Mouse (Mus musculus): Measurements from ENCODE around the gene Abhd17b. TPM values are rescaled to one million over a fixed set of nuclear protein-coding genes. Genes with fewer than 3 reads are reported as not detected.
"Not testable (repeated sequence)": the region's sequence is repeated elsewhere in the genome, so short reads cannot be mapped to it uniquely, and the experiment has no call there.

Abhd17b gene
- polyA plus RNA-seq, 1 experiment from 2014 or later, result 55.3 TPM

DNA sequence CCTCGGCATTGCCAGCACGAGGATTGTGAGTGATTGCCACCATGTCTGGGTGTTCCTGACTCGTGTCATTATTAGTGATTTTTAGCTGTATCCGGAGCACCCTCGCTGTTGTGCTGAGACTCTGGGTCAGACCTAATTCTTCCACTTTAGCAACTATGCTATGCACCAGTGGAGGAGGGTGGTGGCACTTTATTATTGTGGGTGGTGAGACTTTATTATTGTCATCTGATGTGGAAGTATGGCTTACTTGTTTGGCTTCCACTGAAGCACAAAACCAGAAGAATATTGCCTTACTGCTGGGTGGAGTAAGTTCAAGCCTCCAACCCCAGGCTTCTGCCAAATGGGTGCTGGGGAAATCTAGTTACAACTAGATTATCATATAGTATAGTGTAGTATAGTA lies 68.0 kb downstream of the Abhd17b start:
- Histone ChIP-seq H3K27ac (ENCODE audit: low read depth, low read length) (no peak overlapping the region), H3K9me3 (ENCODE audit: control insufficient read depth, low read length) (peaks cover 5% of the 10 kb centered on the region), H3K9ac (ENCODE audit: low read length) (no peak overlapping the region), H3K27me3 (ENCODE audit: control insufficient read depth, insufficient read depth, low read length) (no peaks in the 10 kb centered on the region), H3K4me2 (no peak overlapping the region), H3K36me3 (ENCODE audit: control insufficient read depth, insufficient read depth, low read length) (no peaks in the 10 kb centered on the region), H3K4me3 (ENCODE audit: low read depth, low read length) (no peak overlapping the region), H3K4me1 (ENCODE audit: control insufficient read depth, insufficient read depth, low read length) (peaks cover 5% of the 10 kb centered on the region; the same call in 1 of the 2 replicates)
- ATAC-seq (ENCODE audit: low FRiP score) (no peak), DNase-seq (ENCODE audit: low spot score, missing footprints) (no peak)
- WGBS, result 94% methylated on average over 5 of the region's 5 CpGs

DNA sequence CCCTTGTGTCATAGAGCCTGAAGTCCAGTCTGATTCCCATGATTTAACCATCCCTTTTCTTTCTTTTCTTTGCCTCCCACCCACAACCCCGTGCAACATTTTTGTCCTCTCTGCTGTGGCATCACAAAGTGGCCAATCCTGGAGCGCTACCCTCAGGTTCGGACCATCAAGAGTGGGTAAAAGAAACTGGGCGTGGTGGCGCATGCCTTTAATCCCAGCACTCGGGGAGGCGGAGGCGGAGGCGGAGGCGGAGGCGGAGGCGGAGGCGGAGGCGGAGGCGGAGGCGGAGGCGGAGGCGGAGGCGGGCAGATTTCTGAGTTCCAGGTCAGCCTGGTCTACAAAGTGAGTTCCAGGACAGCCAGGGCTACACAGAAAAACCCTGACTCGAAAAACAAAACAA lies 70.3 kb downstream of the Abhd17b start:
- H3K27me3 ChIP-seq (ENCODE audit: control insufficient read depth, insufficient read depth, low read length); H3K4me2 ChIP-seq; H3K36me3 ChIP-seq (ENCODE audit: control insufficient read depth, insufficient read depth, low read length); H3K4me1 ChIP-seq (ENCODE audit: control insufficient read depth, insufficient read depth, low read length); H3K9me3 ChIP-seq (ENCODE audit: control insufficient read depth, low read length); H3K4me3 ChIP-seq (ENCODE audit: low read depth, low read length); H3K9ac ChIP-seq (ENCODE audit: low read length); DNase-seq (ENCODE audit: low spot score, missing footprints): not testable (repeated sequence)
- ATAC-seq (ENCODE audit: low FRiP score), result peak; percentile 30
- 95% methylated on average over 20 of the region's 20 CpGs for WGBS
- H3K27ac ChIP-seq (ENCODE audit: low read depth, low read length), result peak overlapping the region; percentile 84

DNA sequence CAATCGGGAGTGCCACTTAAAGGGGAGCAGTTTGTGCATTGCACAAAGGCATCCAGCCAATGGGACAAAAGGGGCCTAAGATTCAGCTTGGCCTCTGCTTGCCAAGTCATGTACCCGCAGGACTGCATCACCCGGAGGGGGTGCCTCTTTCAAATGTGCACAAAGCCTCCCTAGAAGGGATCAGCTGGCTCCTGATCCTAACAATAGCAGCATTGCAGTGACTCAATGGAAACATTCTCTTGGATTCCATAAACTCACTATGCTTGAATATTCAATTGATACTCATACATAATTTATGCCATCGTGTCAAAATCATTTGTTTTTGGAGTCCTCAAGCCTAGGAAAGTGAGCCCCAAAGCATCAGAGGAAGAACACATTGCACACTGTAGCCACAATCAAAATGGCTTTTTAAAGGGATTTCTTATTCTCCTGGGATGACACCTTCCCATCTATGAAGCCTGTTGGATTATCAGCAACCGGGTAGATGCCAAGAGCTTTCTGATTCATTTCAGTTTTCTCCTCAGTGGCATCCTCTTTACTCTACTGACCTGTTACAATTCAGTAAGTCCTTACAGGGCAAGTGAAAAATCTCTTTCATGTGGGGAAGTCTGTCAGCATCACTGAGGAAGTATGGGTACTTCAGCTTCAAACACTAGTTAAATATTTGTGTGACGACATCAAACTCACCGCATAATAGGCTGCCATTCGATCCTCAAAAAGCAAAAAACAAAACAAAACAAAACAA lies 71.1 kb downstream of the Abhd17b start:
- 44% methylated on average over 8 of the region's 8 CpGs for WGBS
- peak; percentile 97 for ATAC-seq (ENCODE audit: low FRiP score)
- no peak overlapping the region for H3K4me3 ChIP-seq (ENCODE audit: low read depth, low read length)
- peaks cover 5% of the 10 kb centered on the region; the same call in 1 of the 2 replicates for H3K4me1 ChIP-seq (ENCODE audit: control insufficient read depth, insufficient read depth, low read length)
- no peak overlapping the region for H3K4me2 ChIP-seq
- DNase-seq (ENCODE audit: low spot score, missing footprints), result peak; percentile 91
- H3K9me3 ChIP-seq (ENCODE audit: control insufficient read depth, low read length), result peaks cover 5% of the 10 kb centered on the region
- H3K36me3 ChIP-seq (ENCODE audit: control insufficient read depth, insufficient read depth, low read length), result no peaks in the 10 kb centered on the region
- H3K27ac ChIP-seq (ENCODE audit: low read depth, low read length), result peak overlapping the region; percentile 84
- H3K9ac ChIP-seq (ENCODE audit: low read length), result no peak overlapping the region
- no peaks in the 10 kb centered on the region for H3K27me3 ChIP-seq (ENCODE audit: control insufficient read depth, insufficient read depth, low read length)

DNA sequence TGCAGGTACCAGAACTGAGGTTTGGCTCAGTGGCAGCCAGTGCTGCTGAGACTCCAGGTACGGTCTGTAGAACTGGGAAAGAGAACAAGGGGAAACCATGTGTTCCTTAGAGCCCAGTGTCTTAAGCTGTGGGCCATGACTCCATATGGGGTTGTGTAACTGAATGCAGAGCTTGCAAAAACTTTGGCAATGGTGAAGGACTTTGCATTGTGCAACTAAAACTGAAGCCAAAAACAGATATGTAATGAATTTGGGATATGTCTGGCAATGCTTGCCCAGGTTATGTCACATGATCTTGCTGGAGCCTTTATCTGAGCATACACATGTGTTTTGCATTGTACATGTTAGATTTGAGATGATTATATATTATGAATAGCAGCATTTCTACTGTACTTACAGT lies 72.2 kb downstream of the Abhd17b start:
- peaks cover 5% of the 10 kb centered on the region; the same call in 1 of the 2 replicates for H3K4me1 ChIP-seq (ENCODE audit: control insufficient read depth, insufficient read depth, low read length)
- H3K36me3 ChIP-seq (ENCODE audit: control insufficient read depth, insufficient read depth, low read length), result no peaks in the 10 kb centered on the region
- H3K27me3 ChIP-seq (ENCODE audit: control insufficient read depth, insufficient read depth, low read length), result no peaks in the 10 kb centered on the region
- 93% methylated on average over 1 of the region's 1 CpGs for WGBS
- no peak overlapping the region for H3K27ac ChIP-seq (ENCODE audit: low read depth, low read length)
- no peak overlapping the region for H3K4me3 ChIP-seq (ENCODE audit: low read depth, low read length)
- DNase-seq (ENCODE audit: low spot score, missing footprints) (no peak), ATAC-seq (ENCODE audit: low FRiP score) (no peak)
- H3K4me2 ChIP-seq, result no peak overlapping the region
- peaks cover 5% of the 10 kb centered on the region for H3K9me3 ChIP-seq (ENCODE audit: control insufficient read depth, low read length)
- no peak overlapping the region for H3K9ac ChIP-seq (ENCODE audit: low read length)

DNA sequence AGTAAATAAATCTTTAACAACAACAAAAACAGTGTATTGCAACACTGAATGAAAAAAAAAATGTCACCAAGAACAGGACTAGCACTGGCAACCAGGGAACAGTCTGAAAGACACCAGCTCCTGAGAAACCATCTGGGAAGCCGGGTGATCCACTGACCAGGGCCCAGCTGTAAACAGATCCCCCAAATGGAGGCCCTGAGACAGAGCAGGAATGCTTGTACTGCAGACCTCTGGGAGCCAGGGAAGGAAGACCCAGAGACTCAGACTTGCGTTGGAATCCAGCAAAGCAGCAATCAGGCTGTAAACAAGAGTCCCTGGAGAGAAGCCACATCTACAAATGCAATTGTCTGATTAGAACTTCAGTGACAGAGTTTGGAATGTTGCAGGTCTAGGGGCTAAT lies 74.1 kb downstream of the Abhd17b start:
- H3K27me3 ChIP-seq (ENCODE audit: control insufficient read depth, insufficient read depth, low read length), result no peaks in the 10 kb centered on the region
- WGBS, result 42% methylated on average over 2 of the region's 2 CpGs
- H3K9ac ChIP-seq (ENCODE audit: low read length), result no peak overlapping the region
- H3K4me1 ChIP-seq (ENCODE audit: control insufficient read depth, insufficient read depth, low read length), result peaks cover 5% of the 10 kb centered on the region; the same call in 1 of the 2 replicates
- peaks cover 5% of the 10 kb centered on the region for H3K9me3 ChIP-seq (ENCODE audit: control insufficient read depth, low read length)
- H3K4me3 ChIP-seq (ENCODE audit: low read depth, low read length), result no peak overlapping the region
- DNase-seq (ENCODE audit: low spot score, missing footprints) (peak; percentile 74), ATAC-seq (ENCODE audit: low FRiP score) (no peak)
- no peaks in the 10 kb centered on the region for H3K36me3 ChIP-seq (ENCODE audit: control insufficient read depth, insufficient read depth, low read length)
- H3K4me2 ChIP-seq, result no peak overlapping the region
- H3K27ac ChIP-seq (ENCODE audit: low read depth, low read length), result no peak overlapping the region

DNA sequence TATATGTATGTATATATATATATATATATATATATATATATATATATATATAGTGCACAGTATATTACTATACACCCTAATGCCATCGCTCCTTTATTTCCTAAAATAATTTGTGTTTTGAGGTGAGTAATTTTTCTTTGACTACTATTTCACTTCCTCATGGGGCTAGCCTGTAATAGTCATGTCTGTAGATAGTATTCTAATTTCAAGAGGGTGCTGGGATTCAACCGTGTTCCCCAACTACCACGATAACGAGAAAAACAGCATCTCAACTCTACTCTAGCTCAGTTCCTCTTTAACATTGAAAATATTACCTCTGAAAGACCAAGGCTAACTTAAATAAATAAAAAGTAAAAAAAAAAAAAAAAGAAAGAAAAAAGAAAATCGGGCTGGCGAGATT lies 75.4 kb downstream of the Abhd17b start:
- H3K4me2 ChIP-seq, result no peak overlapping the region
- H3K27ac ChIP-seq (ENCODE audit: low read depth, low read length), result no peak overlapping the region
- no peak for ATAC-seq (ENCODE audit: low FRiP score)
- no peaks in the 10 kb centered on the region for H3K9me3 ChIP-seq (ENCODE audit: control insufficient read depth, low read length)
- no peaks in the 10 kb centered on the region for H3K27me3 ChIP-seq (ENCODE audit: control insufficient read depth, insufficient read depth, low read length)
- DNase-seq (ENCODE audit: low spot score, missing footprints), result no peak
- H3K9ac ChIP-seq (ENCODE audit: low read length), result no peak overlapping the region
- H3K4me1 ChIP-seq (ENCODE audit: control insufficient read depth, insufficient read depth, low read length), result peaks cover 5% of the 10 kb centered on the region; the same call in 1 of the 2 replicates
- 98% methylated on average over 6 of the region's 6 CpGs for WGBS
- H3K4me3 ChIP-seq (ENCODE audit: low read depth, low read length), result no peak overlapping the region
- H3K36me3 ChIP-seq (ENCODE audit: control insufficient read depth, insufficient read depth, low read length), result no peaks in the 10 kb centered on the region

GRCm38 (mm10) chr19:21731887-21732286 lies 78.9 kb downstream of the Abhd17b start:
- Histone ChIP-seq H3K4me3 (ENCODE audit: low read depth, low read length) (no peak overlapping the region), H3K9me3 (ENCODE audit: control insufficient read depth, low read length) (no peaks in the 10 kb centered on the region), H3K4me2 (no peak overlapping the region), H3K27me3 (ENCODE audit: control insufficient read depth, insufficient read depth, low read length) (no peaks in the 10 kb centered on the region), H3K4me1 (ENCODE audit: control insufficient read depth, insufficient read depth, low read length) (no peaks in the 10 kb centered on the region), H3K27ac (ENCODE audit: low read depth, low read length) (no peak overlapping the region), H3K36me3 (ENCODE audit: control insufficient read depth, insufficient read depth, low read length) (no peaks in the 10 kb centered on the region), H3K9ac (ENCODE audit: low read length) (no peak overlapping the region)
- no peak for DNase-seq (ENCODE audit: low spot score, missing footprints)
- WGBS, result 84% methylated on average over 5 of the region's 5 CpGs
- ATAC-seq (ENCODE audit: low FRiP score), result no peak

DNA sequence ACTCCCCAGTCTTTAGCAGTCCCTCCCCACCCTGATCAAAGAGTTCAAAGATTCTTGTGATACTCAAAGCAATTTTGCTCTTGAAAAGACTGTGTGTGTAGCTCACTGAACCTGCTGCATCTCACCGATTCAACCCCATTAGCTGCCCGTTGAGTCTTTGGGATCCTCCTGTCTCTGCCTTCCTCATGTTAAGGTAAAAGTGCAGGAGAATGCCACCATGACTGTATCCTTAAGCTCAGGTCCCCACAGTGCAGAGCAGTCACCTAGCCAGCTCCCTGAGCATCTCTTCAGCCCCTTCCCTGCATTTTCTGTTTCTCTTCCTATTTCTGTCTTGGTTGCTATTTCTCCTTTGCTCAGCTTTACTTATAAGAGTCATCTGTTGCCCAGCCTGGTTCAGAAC lies 80.2 kb downstream of the Abhd17b start:
- 89% methylated on average over 2 of the region's 2 CpGs for WGBS
- no peaks in the 10 kb centered on the region for H3K27me3 ChIP-seq (ENCODE audit: control insufficient read depth, insufficient read depth, low read length)
- ATAC-seq (ENCODE audit: low FRiP score) (no peak), DNase-seq (ENCODE audit: low spot score, missing footprints) (peak; percentile 64)
- no peak overlapping the region for H3K27ac ChIP-seq (ENCODE audit: low read depth, low read length)
- H3K36me3 ChIP-seq (ENCODE audit: control insufficient read depth, insufficient read depth, low read length), result no peaks in the 10 kb centered on the region
- no peaks in the 10 kb centered on the region for H3K9me3 ChIP-seq (ENCODE audit: control insufficient read depth, low read length)
- no peak overlapping the region for H3K9ac ChIP-seq (ENCODE audit: low read length)
- no peak overlapping the region for H3K4me3 ChIP-seq (ENCODE audit: low read depth, low read length)
- no peak overlapping the region for H3K4me2 ChIP-seq
- no peaks in the 10 kb centered on the region; the same call in 1 of the 2 replicates for H3K4me1 ChIP-seq (ENCODE audit: control insufficient read depth, insufficient read depth, low read length)

DNA sequence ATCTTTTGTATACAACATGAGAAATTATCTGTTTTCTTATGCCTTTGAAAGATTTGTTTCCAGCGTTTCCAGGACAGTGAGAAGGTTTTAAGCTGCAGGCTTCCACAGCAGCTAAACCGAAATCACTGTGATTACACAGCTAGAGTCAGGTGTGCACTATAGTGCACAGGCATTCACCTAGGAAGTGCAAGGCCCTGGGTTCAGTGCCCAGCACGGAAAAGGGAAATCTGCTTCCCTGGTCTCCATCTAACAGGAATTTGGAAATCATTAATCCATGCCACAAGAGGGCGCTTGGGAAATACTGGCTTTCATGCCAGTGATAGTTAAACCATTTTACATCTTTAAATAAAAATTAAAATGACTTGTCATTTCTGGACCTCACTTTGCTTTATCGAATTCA lies 81.1 kb downstream of the Abhd17b start:
- ATAC-seq (ENCODE audit: low FRiP score), result no peak
- DNase-seq (ENCODE audit: low spot score, missing footprints), result peak; percentile 83
- H3K4me3 ChIP-seq (ENCODE audit: low read depth, low read length), result no peak overlapping the region
- no peak overlapping the region for H3K27ac ChIP-seq (ENCODE audit: low read depth, low read length)
- H3K4me2 ChIP-seq, result no peak overlapping the region
- H3K36me3 ChIP-seq (ENCODE audit: control insufficient read depth, insufficient read depth, low read length), result no peaks in the 10 kb centered on the region
- WGBS, result 40% methylated on average over 5 of the region's 5 CpGs
- H3K9me3 ChIP-seq (ENCODE audit: control insufficient read depth, low read length), result no peaks in the 10 kb centered on the region
- no peaks in the 10 kb centered on the region for H3K27me3 ChIP-seq (ENCODE audit: control insufficient read depth, insufficient read depth, low read length)
- H3K9ac ChIP-seq (ENCODE audit: low read length), result no peak overlapping the region
- H3K4me1 ChIP-seq (ENCODE audit: control insufficient read depth, insufficient read depth, low read length), result no peaks in the 10 kb centered on the region; the same call in 1 of the 2 replicates

Data from midbrain, embryonic 11.5 days (tissue).